Mouse (Mus musculus) myocyte (in vitro differentiated cells): ENCODE results near the gene Cyfip1. TPM values are rescaled to one million over a fixed set of nuclear protein-coding genes. Genes with fewer than 3 reads are reported as not detected.

ENCODE experiments used
- H3K27me3 ChIP-seq: one replicate; pipeline ENCODE4 v1.6.1; 2011; ENCODE audit not compliant: control insufficient read depth, insufficient read depth, insufficient read length
- H3K36me3 ChIP-seq: one replicate; pipeline ENCODE4 v1.6.1; 2011; ENCODE audit not compliant: control insufficient read depth, insufficient read depth
- H3K4me2 ChIP-seq: one replicate; pipeline ENCODE4 v1.6.1; 2011; ENCODE audit warnings: low read depth, control low read depth
- H3K4me3 ChIP-seq: one replicate; pipeline ENCODE4 v1.5.1; 2011; ENCODE audit warnings: mild to moderate bottlenecking, control low read depth, moderate library complexity
- H3K79me2 ChIP-seq: one replicate; pipeline ENCODE4 v1.6.1; 2011; ENCODE audit not compliant: control insufficient read depth, insufficient read depth
- H3ac ChIP-seq: one replicate; pipeline ENCODE4 v1.6.1; 2011; ENCODE audit not compliant: control insufficient read depth, insufficient read length
- CEBPB ChIP-seq: IDR thresholded peaks from 2 replicates; pipeline ENCODE4 v1.6.1; 2011; ENCODE audit warnings: mild to moderate bottlenecking, moderate library complexity; ENCODE audit not compliant: poor library complexity, insufficient read depth, severe bottlenecking
- E2F4 ChIP-seq: IDR thresholded peaks from one replicate; pipeline ENCODE4 v1.6.1; 2011; ENCODE audit warnings: mild to moderate bottlenecking, control low read depth, moderate library complexity; ENCODE audit not compliant: insufficient read depth
- MAX ChIP-seq: IDR thresholded peaks from one replicate; pipeline ENCODE4 v1.6.1; 2011; ENCODE audit warnings: low read depth, mild to moderate bottlenecking, control low read depth
- MYOD1 ChIP-seq, 3 experiments: IDR thresholded peaks; one replicate each; pipeline ENCODE4 v1.6.1; 2011; ENCODE audit warnings: control low read depth in 2 of 3, low read depth in 2 of 3, mild to moderate bottlenecking in 2 of 3, moderate library complexity in 1 of 3; ENCODE audit not compliant: insufficient read length in 2 of 3, control insufficient read depth in 1 of 3
- MYOG ChIP-seq, 3 experiments: IDR thresholded peaks; one replicate each; pipeline ENCODE4 v1.6.1; 2011; ENCODE audit warnings: control low read depth in 2 of 3, low read depth in 2 of 3, mild to moderate bottlenecking in 2 of 3; ENCODE audit not compliant: insufficient read length in 2 of 3, control insufficient read depth in 1 of 3, insufficient read depth in 1 of 3
- POLR2A ChIP-seq: IDR thresholded peaks from one replicate; pipeline ENCODE4 v1.6.1; 2011; ENCODE audit warnings: low read depth, mild to moderate bottlenecking, control low read depth, moderate library complexity; ENCODE audit not compliant: insufficient read length
- POLR2AphosphoS2 ChIP-seq: IDR thresholded peaks from one replicate; pipeline ENCODE4 v1.6.1; 2011; ENCODE audit warnings: low read depth, control low read depth; ENCODE audit not compliant: insufficient read length
- REST ChIP-seq: IDR thresholded peaks from one replicate; pipeline ENCODE4 v1.6.1; 2011; ENCODE audit warnings: mild to moderate bottlenecking, control low read depth, moderate library complexity; ENCODE audit not compliant: insufficient read depth, insufficient read length
- SRF ChIP-seq: IDR thresholded peaks from one replicate; pipeline ENCODE4 v1.6.1; 2011; ENCODE audit warnings: low read depth; ENCODE audit not compliant: control insufficient read depth, insufficient read length
- TCF12 ChIP-seq: IDR thresholded peaks from one replicate; pipeline ENCODE4 v1.6.1; 2011; ENCODE audit warnings: mild to moderate bottlenecking, control low read depth; ENCODE audit not compliant: poor library complexity, insufficient read depth, severe bottlenecking
- TCF3 ChIP-seq: IDR thresholded peaks from one replicate; pipeline ENCODE4 v1.6.1; 2011; ENCODE audit warnings: low read depth, control low read depth; ENCODE audit not compliant: insufficient read length
- USF1 ChIP-seq: IDR thresholded peaks from one replicate; pipeline ENCODE4 v1.6.1; 2011; ENCODE audit warnings: low read depth, mild to moderate bottlenecking, control low read depth, moderate library complexity
- polyA plus RNA-seq: library from polyadenylated mRNA; unstranded; fragments of >200 nt; fragmentation: generic; extraction: Trizol; gene quantifications from one replicate; pipeline ENCODE4 v1.2.1, GENCODE M21; 2012; ENCODE audit warnings: missing spikeins

The Cyfip1 gene
- polyA plus RNA-seq, 1 experiment = 53.0 TPM

- Histone ChIP-seq H3K79me2 (peaks cover 94% of the 10 kb centered on the region), H3K36me3 (no peaks in the 10 kb centered on the region), H3ac (no peak overlapping the region), H3K27me3 (no peaks in the 10 kb centered on the region), H3K4me3 (no peak overlapping the region), H3K4me2 (peak overlapping the region; percentile 64)
- TF ChIP-seq TCF12 (no peak), CEBPB (no peak)
These were observed 11.2 kb downstream of the Cyfip1 start for GRCm38 (mm10) chr7:55852787-55853186.

GRCm38 (mm10) chr7:55855597-55855996 is 14.1 kb downstream of the Cyfip1 start:
- TF ChIP-seq E2F4 (no peak), POLR2AphosphoS2 (no peak), TCF3 (no peak)
- Histone ChIP-seq H3ac (no peak overlapping the region), H3K4me3 (no peak overlapping the region), H3K79me2 (peaks cover 92% of the 10 kb centered on the region), H3K36me3 (no peaks in the 10 kb centered on the region), H3K27me3 (no peaks in the 10 kb centered on the region), H3K4me2 (peak overlapping the region; percentile 36)

GRCm38 (mm10) chr7:55856741-55857140 is 15.2 kb downstream of the Cyfip1 start:
- H3K27me3 ChIP-seq = no peaks in the 10 kb centered on the region
- TF ChIP-seq POLR2AphosphoS2 (no peak), USF1 (no peak)

GRCm38 (mm10) chr7:55857729-55858128 is 16.2 kb downstream of the Cyfip1 start:
- no peak overlapping the region for H3ac ChIP-seq
- TF ChIP-seq TCF3 = no peak
- TF ChIP-seq TCF12 = no peak
- TF ChIP-seq POLR2AphosphoS2 = no peak
- H3K36me3 ChIP-seq = no peaks in the 10 kb centered on the region
- H3K27me3 ChIP-seq = no peaks in the 10 kb centered on the region
- no peak overlapping the region for H3K4me2 ChIP-seq
- H3K4me3 ChIP-seq = no peak overlapping the region
- peaks cover 94% of the 10 kb centered on the region for H3K79me2 ChIP-seq

More at GRCm38 (mm10) chr7:55856741-55857140, 15.2 kb downstream of the Cyfip1 start:
- no peak overlapping the region for H3ac ChIP-seq
- no peak overlapping the region for H3K4me2 ChIP-seq
- H3K79me2 ChIP-seq = peaks cover 92% of the 10 kb centered on the region
- H3K4me3 ChIP-seq = no peak overlapping the region
- H3K36me3 ChIP-seq = no peaks in the 10 kb centered on the region

GRCm38 (mm10) chr7:55858836-55859517 is 17.4 kb downstream of the Cyfip1 start:
- no peak overlapping the region for H3K4me3 ChIP-seq
- H3K36me3 ChIP-seq = no peaks in the 10 kb centered on the region
- no peak overlapping the region for H3K4me2 ChIP-seq
- peaks cover 95% of the 10 kb centered on the region for H3K79me2 ChIP-seq
- TF ChIP-seq E2F4 (no peak), TCF3 (no peak), REST (no peak), MYOG (IDR thresholded peaks at IDR 0.05; ENCODE audit: control insufficient read depth in 1 of 3, insufficient read depth in 1 of 3, insufficient read length in 2 of 3, low read depth in 2 of 3) (no peak), MAX (no peak), TCF12 (no peak), MYOD1 (IDR thresholded peaks at IDR 0.05; ENCODE audit: control insufficient read depth in 1 of 3, insufficient read length in 2 of 3, low read depth in 2 of 3) (no peak), POLR2AphosphoS2 (no peak), USF1 (no peak)
- H3K27me3 ChIP-seq = no peaks in the 10 kb centered on the region
- H3ac ChIP-seq = no peak overlapping the region

- TF ChIP-seq POLR2A (no peak), REST (no peak), CEBPB (no peak), TCF12 (no peak), USF1 (no peak), MAX (no peak), MYOD1 (IDR thresholded peaks at IDR 0.05; ENCODE audit: control insufficient read depth in 1 of 3, insufficient read length in 2 of 3, low read depth in 2 of 3) (no peak), MYOG (IDR thresholded peaks at IDR 0.05; ENCODE audit: control insufficient read depth in 1 of 3, insufficient read depth in 1 of 3, insufficient read length in 2 of 3, low read depth in 2 of 3) (no peak), POLR2AphosphoS2 (no peak), E2F4 (no peak), SRF (no peak), TCF3 (no peak)
- H3K79me2 ChIP-seq = peaks cover 95% of the 10 kb centered on the region
- no peak overlapping the region for H3ac ChIP-seq
These were observed 17.9 kb downstream of the Cyfip1 start for GRCm38 (mm10) chr7:55859518-55859872.

More at GRCm38 (mm10) chr7:55859518-55859872, 17.9 kb downstream of the Cyfip1 start:
- Histone ChIP-seq H3K36me3 (no peaks in the 10 kb centered on the region), H3K27me3 (no peaks in the 10 kb centered on the region), H3K4me2 (peak overlapping the region; percentile 15), H3K4me3 (no peak overlapping the region)
